Mouse (Mus musculus) brain, embryonic 14.5 days (tissue): ENCODE measurements around the gene Cln3.

Experiments
- CTCF ChIP-seq: fragments of 200-500 bp; IDR thresholded peaks from 2 replicates; pipeline ENCODE4 v1.5.1; 2012; ENCODE audit warnings: inconsistent platforms, mild to moderate bottlenecking, moderate library complexity, borderline replicate concordance; ENCODE audit not compliant: insufficient read depth, insufficient read length; ENCODE audit errors: extremely low read depth
- POLR2A ChIP-seq: fragments of 200-500 bp; IDR thresholded peaks from 2 replicates; pipeline ENCODE4 v1.6.1; 2012; ENCODE audit warnings: mild to moderate bottlenecking, inconsistent platforms, borderline replicate concordance; ENCODE audit not compliant: poor library complexity, insufficient read depth, insufficient read length, severe bottlenecking; ENCODE audit errors: extremely low read depth

DNA sequence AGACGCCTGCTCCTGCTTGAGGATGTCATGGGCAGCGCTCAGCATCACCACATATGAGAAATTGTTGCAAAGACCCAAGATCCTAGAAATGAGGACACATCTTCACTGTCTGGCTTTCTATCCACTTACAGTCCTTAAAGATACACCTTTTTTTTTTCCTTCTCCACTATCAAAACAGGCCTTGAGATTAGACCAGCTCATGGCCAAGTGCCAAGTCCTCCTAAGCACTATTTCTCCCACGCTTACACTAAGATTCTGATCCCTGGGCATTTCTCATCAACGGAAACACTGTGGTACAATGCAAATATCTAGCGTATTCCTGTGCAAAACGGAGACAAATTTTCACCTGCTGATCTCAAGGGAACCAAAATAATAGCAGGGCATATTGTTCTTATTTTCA lies 4.0 kb downstream of the Cln3 start:
- TF ChIP-seq POLR2A (no peak), CTCF (no peak)
